Mouse (Mus musculus): ENCODE measurements at regions not wholly inside any gene's neighbourhood (a gene's known extent, or its start where the extent isn't known, plus 50 kb on each side); places are given as distances from the start of the nearest gene placed in this dataset.

- no peaks in the 10 kb centered on the region for H3K36me3 ChIP-seq
- H3K4me1 ChIP-seq: peaks cover 28% of the 10 kb centered on the region
- no peak overlapping the region for H3K4me3 ChIP-seq
- H3K9ac ChIP-seq: no peak overlapping the region
- no peaks in the 10 kb centered on the region for H3K9me3 ChIP-seq
- WGBS: 26% methylated on average over 6 of the region's 6 CpGs
- peak; percentile 34; the same call in 1 of the 2 replicates for ATAC-seq (ENCODE audit: extremely low read depth, insufficient number of reproducible peaks, low FRiP score, low TSS enrichment)
- peak overlapping the region; percentile 61 for H3K27ac ChIP-seq (replicated peaks)
- H3K27me3 ChIP-seq (replicated peaks): no peaks in the 10 kb centered on the region; the same call in 1 of the 2 replicates
- H3K4me2 ChIP-seq: no peak overlapping the region
Observed at GRCm38 (mm10) chr19:36178828-36179251, 58.9 kb upstream of the Ankrd1 start.

DNA sequence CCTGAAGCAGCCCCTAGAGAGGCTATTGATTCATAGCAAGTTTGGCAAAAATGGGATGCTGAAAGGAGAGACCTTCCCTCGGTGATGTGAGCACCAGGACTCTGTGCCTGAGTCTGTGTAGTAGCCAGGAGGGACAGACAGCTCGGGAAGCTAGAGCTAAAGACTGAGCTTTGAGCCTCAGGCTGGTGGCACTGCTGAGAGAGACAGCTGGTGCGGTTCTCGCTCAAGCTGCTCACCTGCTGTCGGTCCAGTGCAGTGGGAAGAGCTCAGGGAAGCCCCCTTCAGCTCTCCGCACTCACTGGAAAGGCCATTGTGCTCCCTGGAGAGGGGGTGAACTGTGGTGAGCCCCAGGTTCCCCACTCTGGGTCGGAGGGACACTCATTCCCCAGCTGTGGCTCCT lies 60.4 kb upstream of the Ankrd1 start:
- no peaks in the 10 kb centered on the region for H3K9me3 ChIP-seq
- H3K4me1 ChIP-seq: peaks cover 28% of the 10 kb centered on the region
- WGBS: 72% methylated on average over 7 of the region's 7 CpGs
- ATAC-seq (ENCODE audit: extremely low read depth, insufficient number of reproducible peaks, low FRiP score, low TSS enrichment): no peak
- no peaks in the 10 kb centered on the region for H3K36me3 ChIP-seq
- H3K9ac ChIP-seq: no peak overlapping the region
- H3K4me2 ChIP-seq: no peak overlapping the region
- no peak overlapping the region for H3K27ac ChIP-seq (replicated peaks)
- no peak overlapping the region for H3K4me3 ChIP-seq
- H3K27me3 ChIP-seq (replicated peaks): no peaks in the 10 kb centered on the region; the same call in 1 of the 2 replicates

DNA sequence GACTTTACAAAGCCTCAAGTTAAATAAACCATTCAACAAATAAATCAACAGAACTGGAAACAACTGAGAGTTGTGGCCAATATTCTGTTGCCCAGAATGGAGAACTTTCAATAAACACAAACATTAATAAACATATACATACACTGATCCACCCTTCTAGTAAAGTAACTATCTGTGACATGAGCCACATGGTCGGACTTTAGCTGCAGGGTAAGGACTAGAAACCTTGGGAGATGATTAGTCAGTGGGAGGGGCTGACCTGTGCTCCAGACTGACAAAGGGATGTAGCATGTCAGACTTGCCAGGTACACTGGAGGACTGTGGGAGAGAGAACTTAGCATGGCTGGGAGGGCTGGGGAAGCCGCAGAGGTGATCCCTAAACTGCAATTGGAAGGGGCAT lies 61.6 kb upstream of the Ankrd1 start:
- H3K9ac ChIP-seq: no peak overlapping the region
- no peaks in the 10 kb centered on the region for H3K9me3 ChIP-seq
- no peak overlapping the region for H3K4me2 ChIP-seq
- H3K27me3 ChIP-seq (replicated peaks): no peaks in the 10 kb centered on the region; the same call in 1 of the 2 replicates
- H3K4me3 ChIP-seq: no peak overlapping the region
- H3K27ac ChIP-seq (replicated peaks): no peak overlapping the region
- H3K4me1 ChIP-seq: peaks cover 28% of the 10 kb centered on the region
- no peaks in the 10 kb centered on the region for H3K36me3 ChIP-seq
- ATAC-seq (ENCODE audit: extremely low read depth, insufficient number of reproducible peaks, low FRiP score, low TSS enrichment): no peak
- 53% methylated on average over 2 of the region's 2 CpGs for WGBS

DNA sequence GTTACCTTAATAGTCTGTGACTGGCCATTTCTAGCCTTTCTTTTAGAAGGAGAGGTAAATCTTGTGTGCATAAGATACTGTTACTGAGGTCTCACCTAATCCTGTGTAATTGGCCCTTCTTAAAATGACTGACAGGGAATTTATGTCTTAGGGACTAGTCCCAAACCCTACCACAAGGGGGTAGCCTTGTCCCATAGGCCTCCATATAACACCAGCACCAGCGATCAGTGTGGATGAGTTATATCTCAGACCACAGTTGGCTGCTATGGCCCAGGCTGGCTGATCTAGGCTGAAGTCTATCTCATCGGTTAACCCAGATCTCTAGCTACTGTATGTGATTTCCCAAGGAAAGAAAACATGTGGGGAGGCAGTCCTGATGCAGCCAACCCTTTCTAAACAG lies 63.2 kb upstream of the Ankrd1 start:
- peak; percentile 39; the same call in 1 of the 2 replicates for ATAC-seq (ENCODE audit: extremely low read depth, insufficient number of reproducible peaks, low FRiP score, low TSS enrichment)
- Histone ChIP-seq H3K4me3 (no peak overlapping the region), H3K27ac (replicated peaks) (no peak overlapping the region), H3K4me1 (peaks cover 28% of the 10 kb centered on the region), H3K4me2 (no peak overlapping the region), H3K27me3 (replicated peaks) (no peaks in the 10 kb centered on the region; the same call in 1 of the 2 replicates), H3K9ac (no peak overlapping the region), H3K9me3 (no peaks in the 10 kb centered on the region), H3K36me3 (no peaks in the 10 kb centered on the region)
- WGBS: 13% methylated on average over 2 of the region's 2 CpGs

- Histone ChIP-seq H3K36me3 (no peaks in the 10 kb centered on the region), H3K27me3 (replicated peaks) (no peaks in the 10 kb centered on the region), H3K4me3 (no peak overlapping the region), H3K4me1 (peaks cover 12% of the 10 kb centered on the region), H3K27ac (replicated peaks) (no peak overlapping the region), H3K4me2 (no peak overlapping the region), H3K9me3 (no peaks in the 10 kb centered on the region), H3K9ac (no peak overlapping the region)
- ATAC-seq (ENCODE audit: extremely low read depth, insufficient number of reproducible peaks, low FRiP score, low TSS enrichment): no peak
- WGBS: 82% methylated on average over 5 of the region's 5 CpGs
Observed at GRCm38 (mm10) chr19:36189662-36190061, 69.8 kb upstream of the Ankrd1 start.

GRCm38 (mm10) chr19:36191641-36192040 lies 71.7 kb upstream of the Ankrd1 start:
- WGBS: 85% methylated on average over 7 of the region's 7 CpGs
- ATAC-seq (ENCODE audit: extremely low read depth, insufficient number of reproducible peaks, low FRiP score, low TSS enrichment): no peak
- no peaks in the 10 kb centered on the region for H3K27me3 ChIP-seq (replicated peaks)
- H3K4me2 ChIP-seq: no peak overlapping the region
- no peak overlapping the region for H3K9ac ChIP-seq
- H3K27ac ChIP-seq (replicated peaks): peak overlapping the region; percentile 28; the same call in 1 of the 2 replicates
- peaks cover 12% of the 10 kb centered on the region for H3K4me1 ChIP-seq
- H3K4me3 ChIP-seq: no peak overlapping the region
- H3K9me3 ChIP-seq: no peaks in the 10 kb centered on the region
- H3K36me3 ChIP-seq: no peaks in the 10 kb centered on the region

GRCm38 (mm10) chr19:36204269-36204668 lies 84.4 kb upstream of the Ankrd1 start:
- Histone ChIP-seq H3K27ac (replicated peaks) (no peak overlapping the region), H3K4me3 (no peak overlapping the region), H3K4me2 (no peak overlapping the region), H3K36me3 (no peaks in the 10 kb centered on the region), H3K9me3 (no peaks in the 10 kb centered on the region), H3K27me3 (replicated peaks) (no peaks in the 10 kb centered on the region), H3K9ac (no peak overlapping the region), H3K4me1 (peaks cover 22% of the 10 kb centered on the region)
- ATAC-seq (ENCODE audit: extremely low read depth, insufficient number of reproducible peaks, low FRiP score, low TSS enrichment): no peak
- 84% methylated on average over 2 of the region's 2 CpGs for WGBS

GRCm38 (mm10) chr19:36204965-36205718 lies 85.2 kb upstream of the Ankrd1 start:
- Histone ChIP-seq H3K9me3 (no peaks in the 10 kb centered on the region), H3K36me3 (no peaks in the 10 kb centered on the region), H3K27me3 (replicated peaks) (no peaks in the 10 kb centered on the region), H3K4me2 (no peak overlapping the region), H3K27ac (replicated peaks) (no peak overlapping the region), H3K4me1 (peaks cover 22% of the 10 kb centered on the region), H3K9ac (no peak overlapping the region), H3K4me3 (no peak overlapping the region)
- 88% methylated on average over 8 of the region's 8 CpGs for WGBS
- ATAC-seq (ENCODE audit: extremely low read depth, insufficient number of reproducible peaks, low FRiP score, low TSS enrichment): no peak

DNA sequence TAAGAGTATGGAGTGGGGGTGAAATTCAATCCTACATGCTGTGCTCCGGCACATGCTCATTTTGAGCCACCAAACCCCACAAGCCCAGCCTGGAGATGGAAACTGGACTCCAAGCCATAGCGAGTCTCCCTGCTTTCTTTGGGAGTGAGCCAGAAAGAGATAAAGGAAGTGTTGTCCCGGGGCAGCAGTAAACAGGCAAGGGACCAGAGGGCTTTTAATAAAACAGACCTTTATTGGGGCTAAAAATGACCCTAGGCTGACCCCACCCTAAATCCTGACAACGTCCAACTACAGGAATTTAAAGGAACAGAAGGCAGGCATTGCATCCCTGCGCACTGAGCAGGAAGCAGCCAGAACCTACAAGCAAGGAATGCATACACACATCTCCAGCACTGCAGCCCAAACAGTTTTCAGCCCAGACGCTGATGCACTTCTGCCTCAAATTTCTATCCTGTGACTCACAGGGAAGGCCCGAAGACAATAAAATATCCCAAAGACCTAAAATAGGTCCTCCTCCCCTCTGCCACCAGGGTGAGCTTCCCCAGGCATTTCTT lies 87.9 kb upstream of the Ankrd1 start:
- 6% methylated on average over 7 of the region's 7 CpGs for WGBS
- H3K9ac ChIP-seq: peak overlapping the region; percentile 26; the same call in 1 of the 2 replicates
- peak overlapping the region; percentile 51 for H3K4me2 ChIP-seq
- H3K4me1 ChIP-seq: peaks cover 31% of the 10 kb centered on the region
- no peaks in the 10 kb centered on the region for H3K9me3 ChIP-seq
- H3K27me3 ChIP-seq (replicated peaks): no peaks in the 10 kb centered on the region
- peak overlapping the region; percentile 84 for H3K27ac ChIP-seq (replicated peaks)
- H3K36me3 ChIP-seq: no peaks in the 10 kb centered on the region
- ATAC-seq (ENCODE audit: extremely low read depth, insufficient number of reproducible peaks, low FRiP score, low TSS enrichment): no peak
- peak overlapping the region; percentile 6; the same call in 1 of the 2 replicates for H3K4me3 ChIP-seq

DNA sequence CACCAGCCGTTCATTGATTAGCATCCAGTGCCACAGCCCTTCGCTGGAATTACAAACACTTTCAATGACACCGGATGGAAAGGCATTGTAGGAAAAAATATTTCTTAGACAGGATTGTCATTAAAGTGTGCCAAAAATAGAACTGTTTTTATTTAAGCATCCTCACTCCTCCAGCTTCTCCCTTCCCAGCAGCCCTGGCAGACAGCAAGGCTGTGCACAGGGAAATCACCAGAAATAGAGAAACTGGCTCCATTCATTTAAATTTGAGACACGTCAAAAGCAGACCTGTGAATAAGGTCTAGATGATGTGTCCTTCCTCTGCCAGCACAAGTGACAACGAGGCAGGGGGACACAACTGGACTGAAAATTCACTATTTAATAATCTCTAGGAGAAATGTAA lies 88.5 kb upstream of the Ankrd1 start:
- ATAC-seq (ENCODE audit: extremely low read depth, insufficient number of reproducible peaks, low FRiP score, low TSS enrichment): no peak
- 40% methylated on average over 5 of the region's 5 CpGs for whole genome bisulfite sequencing
- H3K36me3 ChIP-seq: no peaks in the 10 kb centered on the region
- no peaks in the 10 kb centered on the region for H3K9me3 ChIP-seq
- H3K9ac ChIP-seq: no peak overlapping the region
- H3K27me3 ChIP-seq (replicated peaks): no peaks in the 10 kb centered on the region
- H3K4me1 ChIP-seq: peaks cover 37% of the 10 kb centered on the region
- H3K4me3 ChIP-seq: no peak overlapping the region
- peak overlapping the region; percentile 84 for H3K27ac ChIP-seq (replicated peaks)
- H3K4me2 ChIP-seq: peak overlapping the region; percentile 51

DNA sequence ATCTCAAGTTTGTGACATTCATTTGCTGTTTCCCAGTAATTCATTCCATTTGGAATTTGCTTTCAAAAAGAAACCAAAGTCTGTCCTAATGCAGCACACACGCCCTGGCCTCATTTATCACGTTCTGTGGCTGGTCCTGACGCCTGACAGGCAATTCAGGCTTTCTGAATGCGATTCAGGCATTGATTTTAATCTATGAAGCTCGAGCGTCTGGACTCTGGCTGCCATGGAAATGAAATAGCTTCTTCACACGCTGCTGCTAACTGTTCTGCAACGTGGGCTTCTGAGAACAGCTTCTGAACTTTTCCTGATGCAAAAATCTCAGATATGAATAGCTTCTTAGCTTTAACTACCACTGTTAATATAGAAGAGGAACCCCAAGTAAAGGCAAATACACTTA lies 93.6 kb upstream of the Ankrd1 start:
- no peaks in the 10 kb centered on the region for H3K27me3 ChIP-seq (replicated peaks)
- WGBS: 19% methylated on average over 8 of the region's 8 CpGs
- no peak for ATAC-seq (ENCODE audit: extremely low read depth, insufficient number of reproducible peaks, low FRiP score, low TSS enrichment)
- H3K4me3 ChIP-seq: no peak overlapping the region
- no peaks in the 10 kb centered on the region for H3K9me3 ChIP-seq
- H3K36me3 ChIP-seq: no peaks in the 10 kb centered on the region
- H3K9ac ChIP-seq: 0 out of 2 replicates have a peak overlapping the region, but pooled peaks have one; percentile 40
- no peak overlapping the region for H3K4me2 ChIP-seq
- H3K4me1 ChIP-seq: peaks cover 48% of the 10 kb centered on the region
- 0 out of 2 replicates have a peak overlapping the region, but pooled peaks have one; percentile 8 for H3K27ac ChIP-seq (replicated peaks)

All from heart, embryonic 13.5 days (tissue).